Mouse (Mus musculus): ENCODE data around the gene Klhl10. TPM values are rescaled to one million over a fixed set of nuclear protein-coding genes. Genes with fewer than 3 reads are reported as not detected.

Klhl10 gene
- total RNA-seq (2014; rRNA removed), result 0.18 TPM in 1 of 2 replicates, not detected in the other
- 0.05 TPM in 1 of 2 replicates, not detected in the other for polyA plus RNA-seq (2012; rRNA removed)

DNA sequence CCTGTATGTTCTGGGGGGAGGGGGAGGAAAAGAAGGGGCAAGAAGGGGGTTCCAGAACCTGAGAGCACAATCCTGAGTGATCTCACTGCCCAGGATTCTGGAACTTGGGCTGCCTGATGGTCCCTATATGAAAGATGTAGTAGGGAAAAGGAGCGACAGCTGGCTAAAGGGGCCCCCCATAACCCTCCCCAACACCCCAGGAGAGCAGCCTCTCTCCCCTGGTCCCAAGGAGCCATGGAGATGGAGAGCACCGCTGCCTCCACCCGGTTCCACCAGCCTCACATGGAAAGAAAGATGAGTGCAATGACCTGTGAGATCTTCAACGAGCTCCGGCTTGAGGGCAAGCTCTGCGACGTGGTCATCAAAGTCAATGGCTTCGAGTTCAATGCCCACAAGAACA lies at the start of gene Klhl10, which contains the start of gene Nt5c3b:
TSS of gene Klhl10 (plus strand) at position 121 of the 400 bp plus-strand sequence.
TSS of gene Nt5c3b (minus strand) at position 12 of the 400 bp plus-strand sequence.
- Histone ChIP-seq H3K27me3 (ENCODE audit: control insufficient read depth, insufficient read depth, low read length) (no peaks in the 10 kb centered on the region), H3K9ac (ENCODE audit: low read depth, low read length) (peak within 1 kb of the TSS; percentile 80), H3K79me2 (ENCODE audit: control insufficient read depth, insufficient read depth, low read length) (no peaks in the 10 kb centered on the region), H3K27ac (replicated peaks; ENCODE audit: insufficient read depth, low read depth, low read length) (no peak within 1 kb of the TSS), H3K4me1 (ENCODE audit: control insufficient read depth, insufficient read depth, low read length) (no peaks in the 10 kb centered on the region; the same call in 1 of the 2 replicates), H3K36me3 (ENCODE audit: control insufficient read depth, insufficient read depth, low read length) (no peaks in the 10 kb centered on the region), H3K4me3 (ENCODE audit: insufficient read depth, low read depth, low read length) (peak within 1 kb of the TSS; percentile 86)
- DNase-seq (ENCODE audit: extremely low read depth, low read depth, low spot score), result no peak
- TF ChIP-seq POLR2A (IDR thresholded peaks at IDR 0.05; ENCODE audit: extremely low read depth, insufficient read depth, low read length) (no peak), CTCF (IDR thresholded peaks at IDR 0.05; ENCODE audit: low read depth, low read length) (no peak)
- WGBS, result 77% methylated on average over 8 of the region's 8 CpGs

DNA sequence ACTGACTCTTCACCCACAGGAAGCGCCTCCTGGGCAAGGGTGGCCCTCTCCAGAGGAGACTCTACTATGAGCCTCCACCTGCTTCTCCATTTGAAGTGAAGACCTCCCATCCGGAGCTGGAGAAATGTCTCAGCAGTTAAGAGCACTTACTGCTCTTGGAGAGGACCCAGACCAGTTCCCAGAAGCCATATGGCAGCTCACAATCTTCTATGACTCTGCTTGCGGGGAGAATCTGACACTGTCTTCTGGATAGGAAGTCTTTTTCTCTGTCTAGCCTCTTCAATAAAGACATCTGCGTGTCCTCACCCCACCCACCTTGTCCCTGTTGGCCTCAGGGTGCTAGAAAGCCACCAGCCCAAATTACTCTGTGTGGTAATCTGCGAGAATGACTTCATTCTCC lies 48.8 kb upstream of the Klhl10 start:
- TF ChIP-seq CTCF (IDR thresholded peaks at IDR 0.05; ENCODE audit: low read depth, low read length) (no peak), POLR2A (IDR thresholded peaks at IDR 0.05; ENCODE audit: extremely low read depth, insufficient read depth, low read length) (no peak)
- Histone ChIP-seq H3K79me2 (ENCODE audit: control insufficient read depth, insufficient read depth, low read length) (peaks cover 38% of the 10 kb centered on the region), H3K27me3 (ENCODE audit: control insufficient read depth, insufficient read depth, low read length) (no peaks in the 10 kb centered on the region), H3K27ac (replicated peaks; ENCODE audit: insufficient read depth, low read depth, low read length) (no peak overlapping the region), H3K36me3 (ENCODE audit: control insufficient read depth, insufficient read depth, low read length) (no peaks in the 10 kb centered on the region), H3K4me1 (ENCODE audit: control insufficient read depth, insufficient read depth, low read length) (peaks cover 51% of the 10 kb centered on the region), H3K4me3 (ENCODE audit: insufficient read depth, low read depth, low read length) (no peak overlapping the region), H3K9ac (ENCODE audit: low read depth, low read length) (no peak overlapping the region)
- no peak for DNase-seq (ENCODE audit: extremely low read depth, low read depth, low spot score)
- 75% methylated on average over 5 of the region's 5 CpGs for WGBS

DNA sequence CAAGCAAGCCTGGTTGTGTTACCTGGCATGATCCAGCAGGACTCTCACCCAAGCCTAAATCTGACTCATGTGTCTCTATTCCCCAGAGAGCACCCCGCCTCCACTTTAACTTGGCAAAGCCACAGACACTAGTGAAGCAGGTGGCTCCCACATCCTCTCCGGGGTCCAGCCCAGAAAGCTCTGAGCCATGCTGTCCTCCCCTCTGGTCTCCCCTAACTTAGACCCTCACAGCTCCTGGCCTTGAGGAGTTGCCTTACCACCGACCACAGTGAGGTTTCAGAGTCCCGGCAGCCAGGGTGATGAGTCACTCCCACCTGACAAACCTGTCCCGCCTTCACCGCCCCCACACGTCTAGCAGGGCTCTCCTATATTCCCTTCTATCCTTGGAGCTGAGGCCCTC lies 48.0 kb upstream of the Klhl10 start:
- 75% methylated on average over 7 of the region's 7 CpGs for WGBS
- TF ChIP-seq POLR2A (IDR thresholded peaks at IDR 0.05; ENCODE audit: extremely low read depth, insufficient read depth, low read length) (no peak), CTCF (IDR thresholded peaks at IDR 0.05; ENCODE audit: low read depth, low read length) (no peak)
- Histone ChIP-seq H3K27me3 (ENCODE audit: control insufficient read depth, insufficient read depth, low read length) (no peaks in the 10 kb centered on the region), H3K4me1 (ENCODE audit: control insufficient read depth, insufficient read depth, low read length) (peaks cover 50% of the 10 kb centered on the region), H3K27ac (replicated peaks; ENCODE audit: insufficient read depth, low read depth, low read length) (no peak overlapping the region), H3K9ac (ENCODE audit: low read depth, low read length) (no peak overlapping the region), H3K79me2 (ENCODE audit: control insufficient read depth, insufficient read depth, low read length) (peaks cover 32% of the 10 kb centered on the region), H3K4me3 (ENCODE audit: insufficient read depth, low read depth, low read length) (no peak overlapping the region), H3K36me3 (ENCODE audit: control insufficient read depth, insufficient read depth, low read length) (no peaks in the 10 kb centered on the region)
- no peak for DNase-seq (ENCODE audit: extremely low read depth, low read depth, low spot score)

DNA sequence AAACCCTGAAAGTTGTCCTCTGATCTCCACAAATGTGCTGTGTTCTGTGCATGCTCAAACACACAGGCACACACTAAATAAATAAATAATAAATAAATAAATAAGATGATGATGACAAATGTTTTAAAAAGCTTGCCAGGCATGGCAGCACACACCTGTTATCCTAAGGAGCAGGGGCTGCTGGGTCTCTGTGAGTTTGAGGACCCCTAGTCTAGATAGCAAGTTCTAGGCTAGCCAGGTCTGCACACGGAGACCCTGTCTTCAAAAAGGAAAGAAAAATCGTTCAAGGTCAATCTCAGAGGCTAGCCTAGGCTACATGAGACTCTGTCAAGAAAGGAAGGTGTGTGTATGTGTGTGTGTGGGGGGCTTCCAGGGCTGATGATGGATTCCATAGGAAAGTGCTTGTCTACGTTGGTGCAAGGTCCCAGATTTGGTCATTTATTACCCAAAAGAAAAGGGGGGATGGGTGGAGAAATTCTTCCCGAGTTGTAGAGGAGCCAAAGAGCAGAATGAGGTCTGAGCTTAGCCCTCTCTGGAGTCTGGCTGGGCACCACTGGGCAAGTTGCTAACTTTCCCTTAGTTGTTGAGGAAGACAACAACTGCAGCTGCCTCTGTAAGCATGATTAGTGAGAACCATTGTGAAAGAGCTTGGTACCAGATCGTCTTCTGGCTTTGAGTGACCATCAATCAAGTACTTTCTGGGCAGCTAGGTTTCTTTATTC lies 47.2 kb upstream of the Klhl10 start:
- Histone ChIP-seq H3K4me3 (ENCODE audit: insufficient read depth, low read depth, low read length) (no peak overlapping the region), H3K36me3 (ENCODE audit: control insufficient read depth, insufficient read depth, low read length) (no peaks in the 10 kb centered on the region), H3K9ac (ENCODE audit: low read depth, low read length) (0 out of 2 replicates have a peak overlapping the region, but pooled peaks have one; percentile 38), H3K27ac (replicated peaks; ENCODE audit: insufficient read depth, low read depth, low read length) (peak overlapping the region; percentile 91), H3K27me3 (ENCODE audit: control insufficient read depth, insufficient read depth, low read length) (no peaks in the 10 kb centered on the region), H3K4me1 (ENCODE audit: control insufficient read depth, insufficient read depth, low read length) (peaks cover 48% of the 10 kb centered on the region), H3K79me2 (ENCODE audit: control insufficient read depth, insufficient read depth, low read length) (peaks cover 31% of the 10 kb centered on the region)
- peak; percentile 41 for DNase-seq (ENCODE audit: extremely low read depth, low read depth, low spot score)
- 28% methylated on average over 5 of the region's 5 CpGs for WGBS
- TF ChIP-seq POLR2A (IDR thresholded peaks at IDR 0.05; ENCODE audit: extremely low read depth, insufficient read depth, low read length), result no peak
- TF ChIP-seq CTCF (IDR thresholded peaks at IDR 0.05; ENCODE audit: low read depth, low read length), result no peak

DNA sequence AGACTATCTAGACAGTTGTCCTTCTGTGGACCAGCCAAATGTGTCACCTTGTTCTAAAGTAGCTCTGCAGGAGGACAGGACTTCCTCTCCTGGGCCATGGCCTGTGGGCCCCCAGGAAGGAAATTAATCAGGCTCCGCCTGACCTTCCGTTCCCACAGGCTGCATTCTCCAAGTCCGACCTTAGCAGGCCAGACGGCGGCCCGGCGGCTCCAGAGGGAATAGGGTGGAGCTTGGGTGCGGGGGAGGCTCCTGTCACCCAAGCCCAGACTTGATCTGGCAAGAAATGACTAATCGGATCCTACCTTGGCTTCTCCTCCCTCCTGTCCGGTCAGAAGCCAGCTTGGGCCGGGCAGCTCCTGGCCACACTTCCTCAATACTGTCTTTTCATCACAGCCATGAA lies 46.5 kb upstream of the Klhl10 start:
- Histone ChIP-seq H3K79me2 (ENCODE audit: control insufficient read depth, insufficient read depth, low read length) (peaks cover 24% of the 10 kb centered on the region), H3K9ac (ENCODE audit: low read depth, low read length) (peak overlapping the region; percentile 38; the same call in 1 of the 2 replicates), H3K27ac (replicated peaks; ENCODE audit: insufficient read depth, low read depth, low read length) (peak overlapping the region; percentile 91), H3K4me3 (ENCODE audit: insufficient read depth, low read depth, low read length) (peak overlapping the region; percentile 18), H3K36me3 (ENCODE audit: control insufficient read depth, insufficient read depth, low read length) (no peaks in the 10 kb centered on the region), H3K27me3 (ENCODE audit: control insufficient read depth, insufficient read depth, low read length) (no peaks in the 10 kb centered on the region), H3K4me1 (ENCODE audit: control insufficient read depth, insufficient read depth, low read length) (peaks cover 47% of the 10 kb centered on the region)
- WGBS, result 3% methylated on average over 11 of the region's 11 CpGs
- TF ChIP-seq POLR2A (IDR thresholded peaks at IDR 0.05; ENCODE audit: extremely low read depth, insufficient read depth, low read length) (0 out of 2 replicates have a peak, but pooled peaks have one; percentile 10), CTCF (IDR thresholded peaks at IDR 0.05; ENCODE audit: low read depth, low read length) (no peak)
- peak; percentile 89 for DNase-seq (ENCODE audit: extremely low read depth, low read depth, low spot score)

Data from liver, adult 2 months (tissue).